Mouse (Mus musculus): Measurements from ENCODE around the gene Dmgdh. TPM values are rescaled to one million over a fixed set of nuclear protein-coding genes. Genes with fewer than 3 reads are reported as not detected.
A peak's percentile ranks its signal among the peaks of the same experiment; 100 is the strongest.

Dmgdh gene
- 1.1 and 29.6 TPM in 2 replicates for total RNA-seq (2021)
- long read RNA-seq, experiment 1 = 0 reads
- long read RNA-seq, experiment 2, transcript Dmgdh-201 (16 exons, 2,992 nt) = major isoform, 14 of 18 reads
- long read RNA-seq, experiment 2, partial matches to known transcripts = 2 of 18 reads
- long read RNA-seq, experiment 2, other reads (novel, unspliced or antisense) = 2 of 18 reads

- no peak for DNase-seq
These were observed at the start of gene Dmgdh, which contains the start of gene Bhmt2 for GRCm38 (mm10) chr13:93674131-93674561. Dmgdh (plus strand) TSS chr13:93674433. Bhmt2 (minus strand) TSS chr13:93674302.

GRCm38 (mm10) chr13:93628861-93629260, 45.4 kb upstream of the Dmgdh start:
- peak; percentile 8 for DNase-seq

- no peak for DNase-seq
These were observed 43.1 kb upstream of the Dmgdh start for GRCm38 (mm10) chr13:93630941-93631705.

GRCm38 (mm10) chr13:93632927-93633326, 41.3 kb upstream of the Dmgdh start:
- no peak for DNase-seq

DNA sequence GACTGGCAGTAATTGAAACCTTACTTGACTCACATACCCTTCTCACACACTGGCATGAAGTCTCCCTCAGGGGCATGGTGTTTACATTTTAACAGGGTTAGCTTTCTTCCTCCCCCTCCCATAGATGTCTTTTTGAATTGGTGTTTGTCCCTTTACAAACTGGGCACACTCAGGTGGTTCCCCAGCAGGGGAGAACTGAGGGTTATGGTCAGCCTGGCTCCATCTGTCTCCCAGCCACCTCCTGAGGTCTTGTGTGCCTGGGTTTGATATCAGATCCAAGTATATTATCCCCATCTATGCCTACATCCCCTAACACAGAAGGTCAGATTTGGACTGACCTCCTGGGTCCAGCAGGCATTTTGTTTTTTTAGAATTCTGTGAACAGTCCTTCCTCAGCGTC, 37.7 kb upstream of the Dmgdh start:
- no peak for DNase-seq

GRCm38 (mm10) chr13:93637282-93638245, 36.7 kb upstream of the Dmgdh start, which contains the start of gene Bhmt:
Bhmt (minus strand) TSS chr13:93637961.
- DNase-seq = no peak

- DNase-seq = no peak
These were observed 34.6 kb upstream of the Dmgdh start for GRCm38 (mm10) chr13:93639636-93640035.

DNA sequence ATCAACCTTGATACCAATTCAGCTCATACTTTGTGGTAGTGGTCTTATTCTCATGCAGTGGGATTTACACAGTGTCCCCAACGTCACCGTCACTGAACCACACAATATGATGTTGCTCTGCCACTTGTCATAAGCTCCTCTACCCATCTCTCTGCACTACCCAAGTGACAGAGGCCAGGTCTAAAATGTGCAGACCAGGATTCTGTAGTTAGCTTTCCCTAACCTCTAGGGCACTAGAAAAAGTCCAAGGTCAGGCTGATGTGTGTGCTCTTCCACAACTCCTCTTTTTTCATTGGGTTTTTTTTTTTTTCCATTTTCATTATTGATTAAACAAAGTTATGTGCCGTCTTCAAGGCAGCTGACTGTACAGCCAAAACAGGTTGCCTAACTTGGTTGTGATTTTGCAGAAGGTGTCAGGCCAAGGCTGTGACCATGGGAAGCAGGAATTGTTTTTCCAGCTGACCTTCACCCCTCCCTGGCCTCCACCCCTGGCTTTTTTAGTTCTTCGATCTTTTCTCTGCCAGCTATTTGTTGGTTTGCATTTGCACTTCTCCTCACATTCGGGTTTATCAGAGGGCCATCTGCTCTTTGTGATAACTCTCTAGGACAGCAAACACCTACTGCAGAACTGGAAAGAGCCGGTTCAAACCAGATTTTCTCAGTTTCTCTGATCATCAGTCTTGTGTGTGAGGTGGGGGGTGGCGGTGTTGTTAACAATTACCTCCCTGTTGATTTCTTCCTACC, 25.7 kb upstream of the Dmgdh start:
- peak; percentile 28 for DNase-seq

- no peak for DNase-seq
These were observed 20.9 kb upstream of the Dmgdh start for GRCm38 (mm10) chr13:93653382-93653781.

GRCm38 (mm10) chr13:93657941-93658340, 16.3 kb upstream of the Dmgdh start:
- no peak for DNase-seq

GRCm38 (mm10) chr13:93667586-93667985, 6.6 kb upstream of the Dmgdh start:
- no peak for DNase-seq

GRCm38 (mm10) chr13:93672371-93672770, 1.9 kb upstream of the Dmgdh start:
- DNase-seq = no peak

- no peak for DNase-seq
These were observed 937 bp upstream of the Dmgdh start for GRCm38 (mm10) chr13:93673296-93673695.

DNA sequence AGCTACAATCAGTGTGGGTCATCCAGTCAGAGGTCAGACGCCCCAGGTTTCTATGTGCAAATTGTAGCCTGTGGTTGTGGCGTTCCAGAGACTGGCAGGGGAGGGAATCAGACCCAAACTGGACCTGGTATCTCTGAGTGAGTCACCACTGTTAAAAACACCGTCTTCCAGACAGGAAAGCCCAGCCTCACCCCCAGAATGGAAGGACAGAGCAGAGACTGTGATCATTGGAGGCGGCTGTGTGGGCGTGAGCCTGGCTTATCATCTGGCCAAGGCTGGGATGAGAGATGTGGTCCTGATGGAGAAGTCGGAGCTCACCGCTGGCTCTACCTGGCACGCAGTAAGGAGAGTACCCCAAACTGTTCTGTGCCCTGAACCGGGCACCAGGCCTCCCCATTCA, 2.6 kb downstream of the Dmgdh start:
- peak; percentile 7 for DNase-seq

DNA sequence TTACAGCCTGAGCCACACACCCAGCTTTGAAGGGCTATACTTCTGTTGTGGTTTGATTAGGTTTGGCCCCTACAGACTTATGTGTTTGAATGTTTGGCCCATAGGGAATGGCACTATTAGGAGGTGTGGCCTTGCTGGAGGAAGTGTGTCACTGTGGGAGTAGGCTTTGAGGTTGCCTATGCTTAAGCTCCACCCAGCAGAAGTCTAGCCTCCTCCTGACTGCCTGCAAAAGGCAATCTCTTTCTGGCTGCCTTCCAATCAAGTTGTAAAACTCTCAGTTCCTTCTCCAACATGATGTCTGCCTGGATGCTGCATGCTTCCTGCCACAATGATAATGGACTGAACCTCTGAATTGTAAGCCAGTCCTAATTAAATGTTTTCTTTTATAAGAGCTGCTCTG, 9.1 kb downstream of the Dmgdh start:
- DNase-seq = no peak

- DNase-seq = no peak
These were observed 11.0 kb downstream of the Dmgdh start for GRCm38 (mm10) chr13:93685226-93685625.

- DNase-seq = no peak
These were observed 13.1 kb downstream of the Dmgdh start for GRCm38 (mm10) chr13:93687321-93687720.

- no peak for DNase-seq
These were observed 15.3 kb downstream of the Dmgdh start for GRCm38 (mm10) chr13:93689566-93689965.

GRCm38 (mm10) chr13:93690821-93691220, 16.6 kb downstream of the Dmgdh start:
- no peak for DNase-seq

- no peak for DNase-seq
These were observed 24.6 kb downstream of the Dmgdh start for GRCm38 (mm10) chr13:93698866-93699265.

GRCm38 (mm10) chr13:93705697-93706096, 31.5 kb downstream of the Dmgdh start:
- DNase-seq = no peak

DNA sequence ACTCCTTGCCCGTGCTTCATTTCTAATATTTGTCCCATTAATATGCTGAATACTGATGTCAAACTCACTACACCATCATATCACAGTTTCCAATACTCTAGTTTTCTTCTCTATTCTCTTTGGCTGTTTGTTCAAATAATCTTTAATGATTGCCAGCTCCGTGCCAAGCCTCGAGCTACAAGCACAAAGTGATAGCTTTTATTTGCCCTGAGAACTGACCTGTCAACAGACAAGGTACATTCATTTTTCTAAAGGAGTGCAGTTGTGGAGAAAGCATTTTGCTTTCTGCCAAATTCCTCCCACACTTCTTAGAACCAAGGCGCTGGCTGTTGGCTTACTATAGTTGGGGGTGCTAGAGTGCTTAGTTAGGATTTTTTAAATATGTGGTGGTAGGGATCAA, 33.0 kb downstream of the Dmgdh start:
- no peak for DNase-seq
